Mouse (Mus musculus) heart, embryonic 11.5 days (tissue): ENCODE data around the gene Selplg. TPM values are rescaled to one million over a fixed set of nuclear protein-coding genes. Genes with fewer than 3 reads are reported as not detected.
"Not testable (repeated sequence)": the region's sequence is repeated elsewhere in the genome, so short reads cannot be mapped to it uniquely, and the experiment has no call there.

Experiments
- ATAC-seq: fragments of 200-750 bp; cut with Nextera tagmentation; replicated peaks from 2 replicates; pipeline ENCODE4 v1.8.0; 2017; ENCODE audit warnings: moderate library complexity; ENCODE audit not compliant: insufficient number of reproducible peaks, low FRiP score, low TSS enrichment
- H3K27ac ChIP-seq: fragments of 300-500 bp; sonication (generic); 2 replicates; pipeline ENCODE4 v1.5.1; 2014; ENCODE audit warnings: mild to moderate bottlenecking, low read depth, low read length
- H3K27me3 ChIP-seq: fragments of 300-500 bp; sonication (generic); 2 replicates; pipeline ENCODE4 v1.6.1; 2014; ENCODE audit warnings: mild to moderate bottlenecking, low read length, mixed read lengths; ENCODE audit not compliant: control insufficient read depth, insufficient read depth
- H3K36me3 ChIP-seq: fragments of 300-500 bp; sonication (generic); 2 replicates; pipeline ENCODE4 v1.6.1; 2014; ENCODE audit warnings: mild to moderate bottlenecking, low read length, moderate library complexity, mixed read lengths; ENCODE audit not compliant: control insufficient read depth, insufficient read depth
- H3K4me1 ChIP-seq: fragments of 300-500 bp; sonication (generic); 2 replicates; pipeline ENCODE4 v1.6.1; 2014; ENCODE audit warnings: low read length; ENCODE audit not compliant: control insufficient read depth, insufficient read depth
- H3K4me2 ChIP-seq: fragments of 300-500 bp; sonication (generic); 2 replicates; pipeline ENCODE4 v1.6.1; 2014; ENCODE audit warnings: mild to moderate bottlenecking, moderate library complexity
- H3K4me3 ChIP-seq: fragments of 300-500 bp; sonication (generic); 2 replicates; pipeline ENCODE4 v1.5.1; 2014; ENCODE audit warnings: low read depth, low read length
- H3K9ac ChIP-seq: fragments of 300-500 bp; sonication (generic); 2 replicates; pipeline ENCODE4 v1.6.1; 2014; ENCODE audit warnings: mild to moderate bottlenecking, low read depth, low read length, moderate library complexity
- H3K9me3 ChIP-seq: fragments of 300-500 bp; sonication (generic); replicated peaks from 2 replicates; pipeline ENCODE4 v1.6.1; 2016; ENCODE audit warnings: low read length; ENCODE audit not compliant: control insufficient read depth
- WGBS: fragments of 180-500 bp; shearing (Covaris S2); extraction: QIAGEN DNeasy Blood & Tissue Kit; methylation state at CpG from one replicate; pipeline ENCODE4 v1.1.7; 2014; ENCODE audit not compliant: insufficient replicate concordance; 5-methylcytosine and 5-hydroxymethylcytosine counted together
- polyA plus RNA-seq: library from polyadenylated mRNA; unstranded; fragments of >200 nt; fragmentation: Nextera tagmentation; extraction: Ambion mirVana; gene quantifications from 2 replicates; pipeline ENCODE4 v1.2.1, GENCODE M21; 2014

Gene Selplg
- polyA plus RNA-seq, 1 experiment from 2014 or later = 1.5 TPM

GRCm38 (mm10) chr5:113791197-113792095 lies 41.0 kb downstream of the Selplg start:
- Histone ChIP-seq H3K9ac (no peak overlapping the region), H3K4me3 (no peak overlapping the region), H3K27ac (no peak overlapping the region), H3K36me3 (no peaks in the 10 kb centered on the region; the same call in 1 of the 2 replicates), H3K4me1 (peaks cover 12% of the 10 kb centered on the region), H3K4me2 (no peak overlapping the region), H3K27me3 (peaks cover 9% of the 10 kb centered on the region), H3K9me3 (no peaks in the 10 kb centered on the region)
- WGBS = 70% methylated on average over 16 of the region's 16 CpGs
- ATAC-seq = no peak

GRCm38 (mm10) chr5:113790453-113791196 lies 41.8 kb downstream of the Selplg start:
- Histone ChIP-seq H3K27me3 (peaks cover 7% of the 10 kb centered on the region), H3K9me3 (no peaks in the 10 kb centered on the region), H3K4me1 (peaks cover 8% of the 10 kb centered on the region; the same call in 1 of the 2 replicates), H3K36me3 (no peaks in the 10 kb centered on the region), H3K27ac (no peak overlapping the region), H3K4me2 (no peak overlapping the region), H3K4me3 (no peak overlapping the region), H3K9ac (no peak overlapping the region)
- ATAC-seq = no peak
- 47% methylated on average over 11 of the region's 11 CpGs for WGBS

GRCm38 (mm10) chr5:113789075-113789788 lies 43.2 kb downstream of the Selplg start:
- H3K4me1 ChIP-seq = peaks cover 8% of the 10 kb centered on the region; the same call in 1 of the 2 replicates
- no peaks in the 10 kb centered on the region for H3K9me3 ChIP-seq
- H3K9ac ChIP-seq = no peak overlapping the region
- H3K36me3 ChIP-seq = no peaks in the 10 kb centered on the region
- 37% methylated on average over 7 of the region's 7 CpGs for WGBS
- H3K27me3 ChIP-seq = peaks cover 2% of the 10 kb centered on the region; the same call in 1 of the 2 replicates
- H3K4me2 ChIP-seq = no peak overlapping the region
- ATAC-seq = no peak
- H3K27ac ChIP-seq = no peak overlapping the region
- H3K4me3 ChIP-seq = no peak overlapping the region

GRCm38 (mm10) chr5:113788645-113789044 lies 43.8 kb downstream of the Selplg start:
- Histone ChIP-seq H3K27me3 (0 out of 2 replicates have a peak, but pooled peaks cover under 1% of the 10 kb centered on the region), H3K4me3 (no peak overlapping the region), H3K9ac (no peak overlapping the region), H3K4me2 (no peak overlapping the region), H3K9me3 (no peaks in the 10 kb centered on the region), H3K27ac (no peak overlapping the region), H3K4me1 (peaks cover 9% of the 10 kb centered on the region), H3K36me3 (no peaks in the 10 kb centered on the region)
- 42% methylated on average over 6 of the region's 6 CpGs for WGBS
- no peak for ATAC-seq

GRCm38 (mm10) chr5:113786985-113787384 lies 45.5 kb downstream of the Selplg start:
- ATAC-seq = no peak
- Histone ChIP-seq H3K9me3 (no peaks in the 10 kb centered on the region), H3K27ac (no peak overlapping the region), H3K4me1 (peaks cover 19% of the 10 kb centered on the region), H3K9ac (no peak overlapping the region), H3K36me3 (no peaks in the 10 kb centered on the region), H3K4me2 (no peak overlapping the region), H3K4me3 (no peak overlapping the region), H3K27me3 (peaks cover 3% of the 10 kb centered on the region; the same call in 1 of the 2 replicates)
- 69% methylated on average over 5 of the region's 5 CpGs for WGBS

GRCm38 (mm10) chr5:113784104-113784503 lies 48.3 kb downstream of the Selplg start:
- H3K9ac ChIP-seq, H3K9me3 ChIP-seq, H3K36me3 ChIP-seq, H3K4me3 ChIP-seq, H3K27me3 ChIP-seq, ATAC-seq: not testable (repeated sequence)
- Histone ChIP-seq H3K4me2 (peak overlapping the region; percentile 40), H3K27ac (peak overlapping the region; percentile 54; the same call in 1 of the 2 replicates), H3K4me1 (peaks cover 15% of the 10 kb centered on the region)
- WGBS = 23% methylated on average over 3 of the region's 3 CpGs

- Histone ChIP-seq H3K4me2 (peak overlapping the region; percentile 40), H3K4me3 (no peak overlapping the region), H3K36me3 (no peaks in the 10 kb centered on the region), H3K9ac (no peak overlapping the region), H3K9me3 (0 out of 2 replicates have a peak, but pooled peaks cover 3% of the 10 kb centered on the region), H3K4me1 (peaks cover 11% of the 10 kb centered on the region), H3K27ac (peak overlapping the region; percentile 54; the same call in 1 of the 2 replicates), H3K27me3 (peaks cover 3% of the 10 kb centered on the region; the same call in 1 of the 2 replicates)
- 11% methylated on average over 12 of the region's 12 CpGs for WGBS
- ATAC-seq = peak; percentile 58; the same call in 1 of the 2 replicates
Observed at GRCm38 (mm10) chr5:113783581-113784001, 48.9 kb downstream of the Selplg start.

GRCm38 (mm10) chr5:113782624-113783023 lies 49.8 kb downstream of the Selplg start:
- no peak for ATAC-seq
- 0 out of 2 replicates have a peak, but pooled peaks cover 3% of the 10 kb centered on the region for H3K9me3 ChIP-seq
- H3K27me3 ChIP-seq = peaks cover 3% of the 10 kb centered on the region; the same call in 1 of the 2 replicates
- H3K4me3 ChIP-seq = no peak overlapping the region
- H3K27ac ChIP-seq = no peak overlapping the region
- WGBS = 57% methylated on average over 7 of the region's 7 CpGs
- no peak overlapping the region for H3K4me2 ChIP-seq
- no peak overlapping the region for H3K9ac ChIP-seq
- peaks cover 10% of the 10 kb centered on the region for H3K4me1 ChIP-seq
- no peaks in the 10 kb centered on the region for H3K36me3 ChIP-seq
